Mouse (Mus musculus) stomach, embryonic 16.5 days (tissue): Measurements from ENCODE around the gene Ippk. TPM values are rescaled to one million over a fixed set of nuclear protein-coding genes. Genes with fewer than 3 reads are reported as not detected.
A peak's percentile ranks its signal among the peaks of the same experiment; 100 is the strongest.

ENCODE experiments used
- ATAC-seq: fragments of 200-750 bp; cut with Nextera tagmentation; 2 replicates; pipeline ENCODE4 v1.8.0; 2017; ENCODE audit warnings: moderate number of reproducible peaks, moderate TSS enrichment; ENCODE audit not compliant: insufficient read depth, low FRiP score
- H3K27ac ChIP-seq: fragments of 300-500 bp; sonication (generic); 2 replicates; pipeline ENCODE4 v1.5.1; 2014; ENCODE audit warnings: low read length
- H3K27me3 ChIP-seq: fragments of 300-500 bp; sonication (generic); 2 replicates; pipeline ENCODE4 v1.6.1; 2014; ENCODE audit warnings: low read length, control low read depth, mixed read lengths; ENCODE audit not compliant: control insufficient read depth, insufficient read depth
- H3K36me3 ChIP-seq: fragments of 300-500 bp; sonication (generic); 2 replicates; pipeline ENCODE4 v1.6.1; 2014; ENCODE audit warnings: low read length; ENCODE audit not compliant: control insufficient read depth, insufficient read depth
- H3K4me1 ChIP-seq: fragments of 300-500 bp; sonication (generic); 2 replicates; pipeline ENCODE4 v1.6.1; 2014; ENCODE audit warnings: low read length, control low read depth, mixed read lengths; ENCODE audit not compliant: control insufficient read depth, insufficient read depth
- H3K4me2 ChIP-seq: fragments of 300-500 bp; sonication (generic); 2 replicates; pipeline ENCODE4 v1.6.1; 2014; ENCODE audit warnings: low read depth, low read length, mixed read lengths
- H3K4me3 ChIP-seq: fragments of 300-500 bp; sonication (generic); replicated peaks from 2 replicates; pipeline ENCODE4 v1.5.1; 2014; ENCODE audit warnings: mild to moderate bottlenecking, low read length
- H3K9ac ChIP-seq: fragments of 300-500 bp; sonication (generic); 2 replicates; pipeline ENCODE4 v1.6.1; 2014; ENCODE audit warnings: low read length
- H3K9me3 ChIP-seq: fragments of 300-500 bp; sonication (generic); replicated peaks from 2 replicates; pipeline ENCODE4 v1.6.1; 2016; ENCODE audit warnings: low read length, control low read depth; ENCODE audit not compliant: control insufficient read depth
- WGBS: fragments of 180-500 bp; shearing (Covaris S2); extraction: QIAGEN DNeasy Blood & Tissue Kit; methylation state at CpG from one replicate; pipeline ENCODE4 v1.1.7; 2014; 5-methylcytosine and 5-hydroxymethylcytosine counted together
- polyA plus RNA-seq: library from polyadenylated mRNA; unstranded; fragments of >200 nt; fragmentation: Nextera tagmentation; extraction: Ambion mirVana; gene quantifications from 2 replicates; pipeline ENCODE4 v1.2.1, GENCODE M21; 2015

The Ippk gene
- polyA plus RNA-seq, 1 experiment from 2014 or later = 20.0 TPM

GRCm38 (mm10) chr13:49467585-49467984, 46.5 kb downstream of the Ippk start:
- no peak overlapping the region for H3K4me2 ChIP-seq
- H3K27me3 ChIP-seq = no peaks in the 10 kb centered on the region
- 37% methylated on average over 2 of the region's 2 CpGs for WGBS
- H3K4me1 ChIP-seq = no peaks in the 10 kb centered on the region
- H3K9me3 ChIP-seq = no peaks in the 10 kb centered on the region
- no peak overlapping the region for H3K9ac ChIP-seq
- no peak overlapping the region for H3K4me3 ChIP-seq
- H3K27ac ChIP-seq = no peak overlapping the region
- ATAC-seq = no peak
- H3K36me3 ChIP-seq = no peaks in the 10 kb centered on the region

GRCm38 (mm10) chr13:49469002-49469401, 48.0 kb downstream of the Ippk start:
- Histone ChIP-seq H3K4me3 (no peak overlapping the region), H3K4me1 (no peaks in the 10 kb centered on the region), H3K9me3 (no peaks in the 10 kb centered on the region), H3K9ac (no peak overlapping the region), H3K27ac (no peak overlapping the region), H3K27me3 (no peaks in the 10 kb centered on the region), H3K36me3 (no peaks in the 10 kb centered on the region), H3K4me2 (no peak overlapping the region)
- ATAC-seq = no peak
- WGBS = 88% methylated on average over 5 of the region's 5 CpGs

GRCm38 (mm10) chr13:49470319-49470718, 49.3 kb downstream of the Ippk start:
- Histone ChIP-seq H3K27ac (no peak overlapping the region), H3K9me3 (no peaks in the 10 kb centered on the region), H3K36me3 (no peaks in the 10 kb centered on the region), H3K4me1 (no peaks in the 10 kb centered on the region), H3K4me2 (no peak overlapping the region), H3K27me3 (no peaks in the 10 kb centered on the region), H3K4me3 (no peak overlapping the region), H3K9ac (no peak overlapping the region)
- no peak for ATAC-seq
- 84% methylated on average over 4 of the region's 4 CpGs for WGBS

- ATAC-seq = no peak
- H3K36me3 ChIP-seq = no peaks in the 10 kb centered on the region
- H3K4me3 ChIP-seq = no peak overlapping the region
- no peaks in the 10 kb centered on the region for H3K9me3 ChIP-seq
- no peaks in the 10 kb centered on the region for H3K27me3 ChIP-seq
- no peak overlapping the region for H3K4me2 ChIP-seq
- no peak overlapping the region; the same call in 1 of the 2 replicates for H3K27ac ChIP-seq
- H3K4me1 ChIP-seq = no peaks in the 10 kb centered on the region
- H3K9ac ChIP-seq = no peak overlapping the region
- WGBS = 63% methylated on average over 4 of the region's 4 CpGs
Measured at GRCm38 (mm10) chr13:49470806-49471205, 49.8 kb downstream of the Ippk start.

GRCm38 (mm10) chr13:49471981-49472675, 51.1 kb downstream of the Ippk start:
- 49% methylated on average over 4 of the region's 4 CpGs for WGBS
- H3K4me3 ChIP-seq = no peak overlapping the region
- peak; percentile 71; the same call in 1 of the 2 replicates for ATAC-seq
- no peaks in the 10 kb centered on the region for H3K27me3 ChIP-seq
- H3K36me3 ChIP-seq = no peaks in the 10 kb centered on the region
- H3K9me3 ChIP-seq = no peaks in the 10 kb centered on the region
- no peak overlapping the region for H3K4me2 ChIP-seq
- peak overlapping the region; percentile 66 for H3K27ac ChIP-seq
- no peak overlapping the region for H3K9ac ChIP-seq
- H3K4me1 ChIP-seq = no peaks in the 10 kb centered on the region

- 0 out of 2 replicates have a peak, but pooled peaks have one; percentile 4 for ATAC-seq
- H3K36me3 ChIP-seq = no peaks in the 10 kb centered on the region
- peak overlapping the region; percentile 66; the same call in 1 of the 2 replicates for H3K27ac ChIP-seq
- 88% methylated on average over 6 of the region's 6 CpGs for WGBS
- no peak overlapping the region for H3K9ac ChIP-seq
- H3K9me3 ChIP-seq = no peaks in the 10 kb centered on the region
- no peaks in the 10 kb centered on the region for H3K27me3 ChIP-seq
- no peak overlapping the region for H3K4me3 ChIP-seq
- H3K4me2 ChIP-seq = no peak overlapping the region
- H3K4me1 ChIP-seq = no peaks in the 10 kb centered on the region
Measured at GRCm38 (mm10) chr13:49472676-49473005, 51.6 kb downstream of the Ippk start.

GRCm38 (mm10) chr13:49477887-49478286, 56.8 kb downstream of the Ippk start:
- Histone ChIP-seq H3K36me3 (no peaks in the 10 kb centered on the region), H3K4me1 (no peaks in the 10 kb centered on the region), H3K27me3 (no peaks in the 10 kb centered on the region), H3K4me3 (no peak overlapping the region), H3K27ac (peak overlapping the region; percentile 69), H3K9ac (no peak overlapping the region), H3K4me2 (no peak overlapping the region), H3K9me3 (no peaks in the 10 kb centered on the region)
- WGBS = 53% methylated on average over 3 of the region's 3 CpGs
- peak; percentile 55; the same call in 1 of the 2 replicates for ATAC-seq

- no peaks in the 10 kb centered on the region for H3K4me1 ChIP-seq
- peak overlapping the region; percentile 65 for H3K27ac ChIP-seq
- H3K9me3 ChIP-seq = no peaks in the 10 kb centered on the region
Measured at GRCm38 (mm10) chr13:49478851-49479374, 57.9 kb downstream of the Ippk start.

GRCm38 (mm10) chr13:49479399-49479798, 58.4 kb downstream of the Ippk start:
- no peaks in the 10 kb centered on the region for H3K9me3 ChIP-seq
- no peaks in the 10 kb centered on the region for H3K4me1 ChIP-seq
- no peaks in the 10 kb centered on the region for H3K27me3 ChIP-seq
- no peak overlapping the region for H3K4me2 ChIP-seq
- no peak overlapping the region for H3K4me3 ChIP-seq
- H3K27ac ChIP-seq = peak overlapping the region; percentile 65
- no peak for ATAC-seq
- 72% methylated on average over 4 of the region's 4 CpGs for WGBS
- no peaks in the 10 kb centered on the region for H3K36me3 ChIP-seq
- no peak overlapping the region for H3K9ac ChIP-seq

More at GRCm38 (mm10) chr13:49478851-49479374, 57.9 kb downstream of the Ippk start:
- Histone ChIP-seq H3K36me3 (no peaks in the 10 kb centered on the region), H3K27me3 (no peaks in the 10 kb centered on the region), H3K9ac (no peak overlapping the region), H3K4me2 (no peak overlapping the region), H3K4me3 (no peak overlapping the region)
- no peak for ATAC-seq
- 84% methylated on average over 6 of the region's 6 CpGs for WGBS
